Mouse (Mus musculus): ENCODE data around the gene Pnmal1. TPM values are rescaled to one million over a fixed set of nuclear protein-coding genes. Genes with fewer than 3 reads are reported as not detected.

Gene Pnmal1
- polyA plus RNA-seq, 1 experiment from 2014 or later, result 0.65 TPM

GRCm38 (mm10) chr7:16993651-16994399, 34.3 kb downstream of the Pnmal1 start:
- Histone ChIP-seq H3K9me3 (ENCODE audit: low read length) (no peaks in the 10 kb centered on the region), H3K27ac (ENCODE audit: low read length) (peak overlapping the region; percentile 92), H3K4me1 (ENCODE audit: insufficient read depth, low read length) (peaks cover 51% of the 10 kb centered on the region), H3K36me3 (ENCODE audit: insufficient read depth, low read length) (peaks cover 15% of the 10 kb centered on the region), H3K27me3 (ENCODE audit: insufficient read depth, low read length) (no peaks in the 10 kb centered on the region), H3K9ac (replicated peaks; ENCODE audit: low read length) (peak overlapping the region; percentile 86), H3K4me2 (replicated peaks; ENCODE audit: low read depth, low read length) (peak overlapping the region; percentile 81), H3K4me3 (ENCODE audit: low read length) (peak overlapping the region; percentile 84)
- under 1% methylated on average over 27 of the region's 27 CpGs for WGBS
- ATAC-seq (ENCODE audit: low FRiP score, low TSS enrichment), result peak; percentile 94

GRCm38 (mm10) chr7:16994400-16994799, 34.9 kb downstream of the Pnmal1 start:
- peak overlapping the region; percentile 92 for H3K27ac ChIP-seq (ENCODE audit: low read length)
- H3K36me3 ChIP-seq (ENCODE audit: insufficient read depth, low read length), result peaks cover 15% of the 10 kb centered on the region
- ATAC-seq (ENCODE audit: low FRiP score, low TSS enrichment), result no peak
- peak overlapping the region; percentile 81 for H3K4me2 ChIP-seq (replicated peaks; ENCODE audit: low read depth, low read length)
- H3K27me3 ChIP-seq (ENCODE audit: insufficient read depth, low read length), result no peaks in the 10 kb centered on the region
- peak overlapping the region; percentile 84 for H3K4me3 ChIP-seq (ENCODE audit: low read length)
- H3K4me1 ChIP-seq (ENCODE audit: insufficient read depth, low read length), result peaks cover 51% of the 10 kb centered on the region
- H3K9ac ChIP-seq (replicated peaks; ENCODE audit: low read length), result peak overlapping the region; percentile 86
- H3K9me3 ChIP-seq (ENCODE audit: low read length), result no peaks in the 10 kb centered on the region
- under 1% methylated on average over 20 of the region's 20 CpGs for WGBS

- Histone ChIP-seq H3K9ac (replicated peaks; ENCODE audit: low read length) (peak overlapping the region; percentile 86), H3K27me3 (ENCODE audit: insufficient read depth, low read length) (no peaks in the 10 kb centered on the region), H3K9me3 (ENCODE audit: low read length) (no peaks in the 10 kb centered on the region), H3K4me1 (ENCODE audit: insufficient read depth, low read length) (peaks cover 43% of the 10 kb centered on the region), H3K4me3 (ENCODE audit: low read length) (peak overlapping the region; percentile 84), H3K36me3 (ENCODE audit: insufficient read depth, low read length) (peaks cover 22% of the 10 kb centered on the region), H3K4me2 (replicated peaks; ENCODE audit: low read depth, low read length) (peak overlapping the region; percentile 81), H3K27ac (ENCODE audit: low read length) (peak overlapping the region; percentile 1; the same call in 1 of the 2 replicates)
- no peak for ATAC-seq (ENCODE audit: low FRiP score, low TSS enrichment)
- WGBS, result 63% methylated on average over 4 of the region's 4 CpGs
Measured at GRCm38 (mm10) chr7:16995345-16995744, 35.9 kb downstream of the Pnmal1 start.

GRCm38 (mm10) chr7:16999233-16999632, 39.8 kb downstream of the Pnmal1 start:
- Histone ChIP-seq H3K27me3 (ENCODE audit: insufficient read depth, low read length) (no peaks in the 10 kb centered on the region), H3K9me3 (ENCODE audit: low read length) (no peaks in the 10 kb centered on the region), H3K4me1 (ENCODE audit: insufficient read depth, low read length) (peaks cover 25% of the 10 kb centered on the region), H3K4me3 (ENCODE audit: low read length) (no peak overlapping the region), H3K27ac (ENCODE audit: low read length) (no peak overlapping the region), H3K4me2 (replicated peaks; ENCODE audit: low read depth, low read length) (no peak overlapping the region), H3K36me3 (ENCODE audit: insufficient read depth, low read length) (peaks cover 35% of the 10 kb centered on the region), H3K9ac (replicated peaks; ENCODE audit: low read length) (no peak overlapping the region)
- no peak for ATAC-seq (ENCODE audit: low FRiP score, low TSS enrichment)
- 76% methylated on average over 4 of the region's 4 CpGs for WGBS

- no peak for ATAC-seq (ENCODE audit: low FRiP score, low TSS enrichment)
- no peak overlapping the region for H3K27ac ChIP-seq (ENCODE audit: low read length)
- no peaks in the 10 kb centered on the region for H3K27me3 ChIP-seq (ENCODE audit: insufficient read depth, low read length)
- 28% methylated on average over 4 of the region's 4 CpGs for WGBS
- no peaks in the 10 kb centered on the region for H3K9me3 ChIP-seq (ENCODE audit: low read length)
- peaks cover 25% of the 10 kb centered on the region for H3K4me1 ChIP-seq (ENCODE audit: insufficient read depth, low read length)
- H3K9ac ChIP-seq (replicated peaks; ENCODE audit: low read length), result no peak overlapping the region
- H3K4me3 ChIP-seq (ENCODE audit: low read length), result no peak overlapping the region
- peaks cover 35% of the 10 kb centered on the region for H3K36me3 ChIP-seq (ENCODE audit: insufficient read depth, low read length)
- H3K4me2 ChIP-seq (replicated peaks; ENCODE audit: low read depth, low read length), result no peak overlapping the region
Measured at GRCm38 (mm10) chr7:16999650-17000049, 40.2 kb downstream of the Pnmal1 start.

GRCm38 (mm10) chr7:17002375-17003195, 43.1 kb downstream of the Pnmal1 start:
- no peak overlapping the region for H3K9ac ChIP-seq (replicated peaks; ENCODE audit: low read length)
- peak overlapping the region; percentile 35 for H3K27ac ChIP-seq (ENCODE audit: low read length)
- H3K27me3 ChIP-seq (ENCODE audit: insufficient read depth, low read length), result no peaks in the 10 kb centered on the region
- 11% methylated on average over 7 of the region's 7 CpGs for WGBS
- peak; percentile 56 for ATAC-seq (ENCODE audit: low FRiP score, low TSS enrichment)
- no peaks in the 10 kb centered on the region for H3K9me3 ChIP-seq (ENCODE audit: low read length)
- no peak overlapping the region for H3K4me2 ChIP-seq (replicated peaks; ENCODE audit: low read depth, low read length)
- H3K36me3 ChIP-seq (ENCODE audit: insufficient read depth, low read length), result peaks cover 56% of the 10 kb centered on the region
- H3K4me1 ChIP-seq (ENCODE audit: insufficient read depth, low read length), result no peaks in the 10 kb centered on the region
- no peak overlapping the region for H3K4me3 ChIP-seq (ENCODE audit: low read length)

- 63% methylated on average over 7 of the region's 7 CpGs for WGBS
- Histone ChIP-seq H3K9ac (replicated peaks; ENCODE audit: low read length) (no peak overlapping the region), H3K4me3 (ENCODE audit: low read length) (no peak overlapping the region), H3K4me1 (ENCODE audit: insufficient read depth, low read length) (no peaks in the 10 kb centered on the region), H3K27ac (ENCODE audit: low read length) (peak overlapping the region; percentile 35; the same call in 1 of the 2 replicates), H3K27me3 (ENCODE audit: insufficient read depth, low read length) (no peaks in the 10 kb centered on the region), H3K4me2 (replicated peaks; ENCODE audit: low read depth, low read length) (no peak overlapping the region), H3K9me3 (ENCODE audit: low read length) (no peaks in the 10 kb centered on the region), H3K36me3 (ENCODE audit: insufficient read depth, low read length) (peaks cover 58% of the 10 kb centered on the region)
- ATAC-seq (ENCODE audit: low FRiP score, low TSS enrichment), result no peak; the same call in 1 of the 2 replicates
Measured at GRCm38 (mm10) chr7:17003230-17003960, 43.9 kb downstream of the Pnmal1 start.

- Histone ChIP-seq H3K4me2 (replicated peaks; ENCODE audit: low read depth, low read length) (no peak overlapping the region), H3K36me3 (ENCODE audit: insufficient read depth, low read length) (peaks cover 67% of the 10 kb centered on the region), H3K9me3 (ENCODE audit: low read length) (no peaks in the 10 kb centered on the region), H3K27ac (ENCODE audit: low read length) (no peak overlapping the region), H3K9ac (replicated peaks; ENCODE audit: low read length) (no peak overlapping the region), H3K4me3 (ENCODE audit: low read length) (no peak overlapping the region), H3K27me3 (ENCODE audit: insufficient read depth, low read length) (no peaks in the 10 kb centered on the region), H3K4me1 (ENCODE audit: insufficient read depth, low read length) (no peaks in the 10 kb centered on the region)
- no peak for ATAC-seq (ENCODE audit: low FRiP score, low TSS enrichment)
- 81% methylated on average over 7 of the region's 7 CpGs for WGBS
Measured at GRCm38 (mm10) chr7:17004716-17005115, 45.2 kb downstream of the Pnmal1 start.

- ATAC-seq (ENCODE audit: low FRiP score, low TSS enrichment), result 0 out of 2 replicates have a peak, but pooled peaks have one; percentile 40
Measured at GRCm38 (mm10) chr7:17007300-17007699, 47.8 kb downstream of the Pnmal1 start.

More at GRCm38 (mm10) chr7:17007300-17007699, 47.8 kb downstream of the Pnmal1 start:
- Histone ChIP-seq H3K9me3 (ENCODE audit: low read length) (no peaks in the 10 kb centered on the region), H3K27me3 (ENCODE audit: insufficient read depth, low read length) (no peaks in the 10 kb centered on the region), H3K27ac (ENCODE audit: low read length) (no peak overlapping the region), H3K36me3 (ENCODE audit: insufficient read depth, low read length) (peaks cover 76% of the 10 kb centered on the region), H3K9ac (replicated peaks; ENCODE audit: low read length) (no peak overlapping the region), H3K4me2 (replicated peaks; ENCODE audit: low read depth, low read length) (no peak overlapping the region), H3K4me3 (ENCODE audit: low read length) (no peak overlapping the region), H3K4me1 (ENCODE audit: insufficient read depth, low read length) (no peaks in the 10 kb centered on the region)
- 79% methylated on average over 4 of the region's 4 CpGs for WGBS
